Mouse (Mus musculus): ENCODE results near the gene Adamts17.

Gene Adamts17

DNA sequence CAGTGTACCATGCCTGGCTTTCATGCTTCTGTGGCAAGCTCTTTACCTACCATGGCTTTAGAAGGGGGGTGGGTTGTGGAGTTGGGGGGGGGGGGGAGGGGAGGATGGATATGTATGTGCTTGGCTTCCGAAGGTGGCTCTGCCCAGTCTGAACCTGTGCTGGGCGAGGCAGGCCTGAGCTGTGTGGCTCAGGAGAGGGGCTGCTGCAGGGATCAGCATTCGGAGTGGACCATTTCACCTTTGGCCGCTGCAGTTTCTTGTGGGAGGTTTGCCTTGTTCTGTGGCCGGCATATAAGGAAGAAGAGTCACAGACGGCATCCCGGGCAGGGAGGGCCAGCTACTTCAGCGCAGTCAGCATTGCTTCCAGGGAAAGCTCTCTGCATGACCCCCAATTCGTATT, 7.8 kb downstream of the Adamts17 start:
- no peak for DNase-seq

DNA sequence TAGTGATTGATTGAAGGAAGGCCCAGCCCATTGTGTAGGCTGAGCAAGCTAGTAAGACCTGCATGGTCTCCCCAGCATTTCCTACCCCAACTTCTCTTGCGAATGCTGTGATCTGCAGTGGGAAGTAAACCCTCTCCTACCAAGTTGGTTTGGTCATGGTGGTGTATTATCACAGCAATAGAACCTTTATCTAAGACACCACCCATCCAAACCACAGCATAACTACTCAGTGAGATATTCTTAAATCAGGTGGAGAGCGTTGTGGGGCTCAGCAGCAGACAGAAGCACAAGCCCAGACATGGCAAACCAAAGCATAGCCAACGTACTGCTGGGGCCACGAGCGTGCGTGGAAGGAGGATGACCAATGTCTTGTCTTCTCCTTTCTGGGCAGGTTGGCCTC, 9.8 kb downstream of the Adamts17 start:
- DNase-seq, result no peak

DNA sequence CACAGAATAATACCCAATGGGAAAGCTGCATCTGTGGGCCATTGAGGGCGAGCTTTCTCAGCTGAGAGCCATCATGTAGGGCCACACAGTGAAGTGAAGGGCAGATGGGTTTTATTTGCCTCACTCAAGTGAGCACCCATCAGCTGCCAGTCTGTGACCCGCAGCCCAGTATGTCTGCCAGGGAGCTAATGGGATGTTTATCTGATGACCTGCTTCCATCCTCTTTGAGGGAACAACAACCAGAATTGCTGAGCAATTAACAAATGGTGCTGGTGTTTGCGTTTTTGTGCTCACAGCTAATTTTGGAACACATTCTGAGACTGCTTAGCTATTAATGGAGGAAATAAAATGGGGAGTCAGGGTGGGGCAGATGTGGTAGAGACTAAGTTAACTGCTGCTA, 12.6 kb downstream of the Adamts17 start:
- DNase-seq, result no peak

DNA sequence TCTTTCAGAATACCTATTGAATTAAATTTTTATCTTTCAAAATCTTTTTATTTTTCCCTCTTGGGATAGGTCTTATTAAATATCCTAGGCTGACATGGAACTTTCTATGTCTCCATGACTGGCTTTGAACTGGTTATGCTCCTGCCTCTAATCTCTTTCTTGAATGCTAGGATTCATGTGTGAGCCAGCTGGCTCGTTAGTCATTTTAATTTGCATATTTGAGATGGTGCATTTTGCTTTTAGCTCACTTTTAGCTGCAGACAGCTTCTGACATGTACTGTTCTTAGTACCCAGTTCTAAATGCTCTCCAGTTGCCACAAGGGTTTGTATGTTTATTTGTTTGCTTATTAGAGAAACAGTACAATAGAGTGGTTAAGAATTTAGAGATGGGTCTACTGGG, 18.1 kb downstream of the Adamts17 start:
- DNase-seq, result no peak

DNA sequence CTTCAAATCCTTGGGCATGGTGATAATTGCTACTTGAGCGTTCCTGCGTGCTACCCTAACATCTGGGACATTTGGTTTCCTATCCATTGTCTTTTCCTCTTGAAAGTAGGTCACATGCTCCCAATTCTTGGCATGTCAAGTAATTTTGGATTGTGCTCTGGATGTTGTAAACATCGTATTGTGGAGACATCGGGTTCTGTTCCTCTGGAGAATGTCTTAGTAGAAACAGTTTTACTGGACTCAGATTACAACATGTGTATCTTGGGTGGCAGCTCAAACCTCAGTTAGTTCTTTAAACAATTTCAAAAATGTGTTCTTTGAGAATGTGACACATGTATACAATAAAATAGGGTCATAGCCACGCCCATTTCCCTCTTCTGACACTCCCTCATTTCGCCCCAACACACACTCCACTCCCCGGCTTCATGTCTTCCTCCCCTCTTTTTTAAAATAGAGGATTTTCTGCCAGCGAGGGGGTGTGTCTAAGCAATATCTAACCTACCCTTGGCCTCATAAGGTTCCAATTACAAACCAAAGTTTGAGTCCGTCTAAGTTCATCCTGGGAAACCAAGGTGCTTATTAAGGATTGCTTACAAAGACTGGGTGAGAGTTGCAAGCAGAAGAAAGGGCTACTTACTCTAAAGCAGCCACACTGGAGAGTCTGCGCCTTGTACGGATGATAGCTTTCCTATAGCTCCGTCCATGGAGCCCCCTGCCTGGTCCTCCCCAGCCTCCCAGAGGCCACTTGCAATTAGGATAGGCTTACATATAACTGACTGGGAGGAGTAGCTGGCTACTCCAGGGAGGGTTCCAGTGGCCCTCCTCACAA, 18.9 kb downstream of the Adamts17 start:
- DNase-seq, result no peak

DNA sequence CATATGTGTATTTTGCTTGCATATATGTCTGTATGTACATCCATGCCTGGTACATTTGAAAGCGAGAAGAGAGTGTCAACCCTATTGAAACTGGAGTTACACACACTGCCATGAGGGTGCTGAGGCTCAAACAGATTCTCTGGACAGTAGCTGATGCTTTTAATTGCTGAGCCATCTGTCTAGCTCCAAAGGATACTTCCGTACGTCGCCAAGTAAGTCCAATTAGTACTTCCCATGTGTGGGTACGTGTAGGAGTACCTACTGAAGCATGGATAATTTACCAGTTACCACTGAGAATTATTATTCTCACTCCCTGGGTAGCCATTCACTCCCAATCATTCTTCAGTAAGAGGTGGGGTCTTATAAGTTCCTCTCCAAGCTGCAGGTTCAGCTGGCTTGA, 19.7 kb downstream of the Adamts17 start:
- no peak for DNase-seq

DNA sequence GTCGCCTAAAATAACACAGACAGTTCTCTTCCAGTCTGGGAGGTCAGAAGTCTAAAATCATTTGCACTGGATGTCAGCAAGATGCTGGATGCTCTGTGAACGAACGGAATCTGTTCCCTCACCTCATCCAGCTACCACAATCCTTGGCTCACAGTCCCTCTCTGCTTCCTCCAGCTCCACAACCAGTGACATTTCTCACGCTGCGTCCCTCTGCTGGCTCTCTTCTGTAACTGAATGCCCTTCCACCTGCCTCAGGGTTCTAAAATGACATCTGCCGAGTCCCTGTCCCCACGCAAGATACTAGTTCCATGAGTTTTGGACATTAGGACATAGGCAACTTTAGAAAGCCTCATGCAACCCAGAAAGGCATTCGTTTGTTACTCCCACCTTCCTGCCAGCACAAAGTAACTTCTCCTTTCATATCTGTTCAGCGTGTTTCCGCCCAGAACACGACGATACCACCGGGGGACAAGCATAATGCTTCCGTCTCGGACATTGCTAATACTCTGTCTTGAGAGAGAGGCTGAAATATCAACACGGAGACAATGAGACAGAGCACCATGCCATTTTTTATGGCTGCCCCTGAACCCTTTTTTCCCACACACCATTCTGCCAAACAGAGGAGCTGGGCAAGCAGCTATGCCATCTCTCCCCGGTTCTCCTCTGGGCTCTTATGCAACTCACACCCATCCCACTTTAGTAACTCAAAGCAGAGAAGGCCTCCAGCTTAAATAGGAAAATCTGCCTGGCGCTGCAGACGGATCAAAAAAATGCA, 27.6 kb downstream of the Adamts17 start:
- no peak for DNase-seq

DNA sequence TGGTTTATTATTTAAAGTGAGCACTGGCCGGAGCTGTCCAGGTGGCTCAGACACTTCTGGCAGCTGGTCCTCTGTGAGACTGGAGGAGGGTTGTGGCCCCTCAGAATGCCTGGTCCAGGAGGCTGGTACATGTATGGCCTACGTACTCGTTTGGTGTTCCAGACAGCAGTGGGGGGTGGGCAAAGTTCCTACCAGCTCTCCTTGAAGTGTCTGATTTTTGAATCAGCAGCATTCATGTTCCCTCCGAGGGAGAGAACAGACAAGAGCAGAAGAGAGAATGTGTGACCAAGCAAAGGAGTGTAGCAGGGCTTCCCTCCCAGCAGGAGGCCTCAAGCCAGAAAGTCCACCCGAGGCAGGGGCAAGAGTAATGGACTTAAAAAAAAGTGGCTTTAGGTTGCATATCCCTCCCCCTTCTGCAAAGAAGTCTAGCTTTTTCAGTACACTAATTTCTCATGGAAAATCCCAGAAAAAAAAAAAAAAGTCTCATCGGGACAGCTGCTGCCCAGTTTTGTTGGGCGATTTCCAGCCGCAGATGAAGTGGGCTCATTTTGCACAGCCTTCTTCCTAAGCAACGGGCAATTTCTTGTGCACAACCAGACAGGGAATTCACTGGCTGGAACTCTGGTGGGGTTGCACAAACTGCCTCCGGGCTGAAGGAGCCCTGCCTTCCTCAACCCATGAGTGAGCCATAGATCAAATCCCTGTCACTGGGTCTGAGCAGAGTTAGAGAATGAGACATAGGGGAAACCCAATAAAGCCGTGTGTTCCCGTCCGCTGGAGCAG, 28.4 kb downstream of the Adamts17 start:
- DNase-seq, result no peak

DNA sequence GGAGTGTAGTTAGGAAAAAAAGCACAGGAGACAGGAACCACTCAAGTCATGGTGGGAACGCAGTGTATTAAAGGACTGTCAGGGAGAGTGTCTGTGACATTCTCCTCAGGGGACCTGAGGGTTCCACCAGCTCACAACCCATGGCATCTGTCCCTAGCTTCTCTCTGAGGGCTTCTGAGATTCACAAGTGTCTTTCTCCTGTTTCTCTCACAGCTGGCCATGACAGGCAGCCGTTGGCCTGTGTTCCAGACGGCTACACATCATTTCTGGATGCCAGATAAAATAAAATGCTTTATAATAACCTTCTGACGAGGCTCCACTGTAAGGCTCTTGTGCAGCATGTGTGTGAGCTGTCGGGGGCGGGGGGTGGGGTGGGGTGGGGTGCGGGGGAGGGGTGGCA, 32.0 kb downstream of the Adamts17 start:
- no peak for DNase-seq

DNA sequence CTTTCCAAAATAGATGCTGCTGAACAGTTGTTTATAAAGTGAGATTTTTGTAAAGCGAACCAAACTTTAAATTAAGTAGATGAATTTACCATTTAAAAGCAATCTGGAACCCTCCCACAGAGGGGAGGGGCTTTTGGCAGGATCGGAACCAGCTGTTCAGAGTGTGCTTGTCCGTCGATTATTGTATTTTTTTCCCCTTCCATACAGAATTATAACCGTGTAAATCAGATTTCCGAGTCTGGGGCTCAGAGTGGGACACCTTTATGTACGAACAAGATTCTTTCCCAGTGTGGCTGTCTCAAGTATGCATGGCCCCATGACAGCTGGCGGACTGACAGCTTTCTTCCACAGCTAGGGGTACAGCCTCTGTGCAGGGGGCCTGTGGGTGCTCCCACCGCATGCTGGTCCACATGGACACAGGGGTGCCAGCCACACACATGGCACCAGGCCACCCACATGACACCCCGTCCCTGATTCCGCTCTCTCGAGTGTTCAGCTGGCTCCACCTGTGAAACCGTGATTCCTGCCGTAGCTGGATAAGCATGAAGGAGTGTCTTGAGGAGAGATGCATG, 32.5 kb downstream of the Adamts17 start:
- DNase-seq, result no peak

DNA sequence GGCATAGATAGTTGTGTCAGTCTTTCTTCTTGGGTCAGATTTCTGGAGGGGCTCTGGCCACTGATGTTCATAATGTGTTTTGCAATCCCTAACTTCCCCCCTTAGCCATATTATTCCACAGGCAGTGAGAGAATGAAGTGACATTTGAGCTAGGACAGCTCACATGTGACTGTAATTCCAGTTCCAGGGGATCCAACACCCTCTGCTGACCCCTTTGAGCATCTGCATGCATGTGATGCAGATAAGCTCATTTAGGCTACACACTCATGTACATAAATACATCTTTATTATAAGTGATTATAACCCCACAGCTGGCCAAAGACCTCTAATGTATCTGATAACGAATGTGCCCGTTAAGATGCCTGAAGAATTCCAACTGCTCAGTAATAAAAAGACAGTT, 33.7 kb downstream of the Adamts17 start:
- no peak for DNase-seq

DNA sequence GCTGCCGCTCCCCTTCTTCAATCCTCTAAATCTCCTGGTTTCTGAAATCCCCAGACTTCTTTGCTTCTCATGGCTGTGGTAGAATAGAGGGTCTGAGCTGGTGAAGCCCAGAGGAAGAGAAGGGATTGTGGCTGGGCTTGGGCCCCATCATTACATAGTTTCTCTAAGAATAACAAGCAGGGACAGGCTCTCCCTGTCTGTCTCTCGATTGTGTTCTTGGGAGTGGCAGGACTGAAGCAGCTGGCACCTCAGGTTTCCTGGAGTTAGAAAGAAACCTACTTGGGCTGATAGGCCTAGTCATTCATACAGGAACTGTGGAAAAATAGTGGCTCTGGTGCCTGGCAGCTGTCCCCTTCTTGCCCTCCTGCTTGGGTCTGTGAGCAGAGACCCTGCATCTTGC, 51.9 kb downstream of the Adamts17 start:
- no peak for DNase-seq

DNA sequence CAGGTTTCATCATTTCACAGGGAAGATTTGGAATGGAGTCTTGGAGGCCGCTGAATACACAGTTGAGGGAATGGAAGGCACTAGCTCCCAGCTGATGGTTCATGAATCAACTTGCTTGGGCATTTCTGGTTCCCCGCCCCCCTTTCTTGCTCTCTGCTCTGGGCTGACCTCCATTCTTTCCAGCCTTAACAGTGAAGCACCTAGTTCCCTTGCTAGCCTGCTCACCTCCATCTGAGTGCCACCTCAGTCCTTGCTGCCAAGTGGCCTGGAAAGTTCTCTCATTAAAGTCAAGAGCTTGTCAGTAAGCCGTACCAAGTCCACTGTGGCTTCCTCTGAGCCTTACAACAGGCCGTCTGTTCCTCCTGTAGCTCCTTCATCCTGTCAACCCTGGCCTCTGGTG, 52.6 kb downstream of the Adamts17 start:
- no peak for DNase-seq

DNA sequence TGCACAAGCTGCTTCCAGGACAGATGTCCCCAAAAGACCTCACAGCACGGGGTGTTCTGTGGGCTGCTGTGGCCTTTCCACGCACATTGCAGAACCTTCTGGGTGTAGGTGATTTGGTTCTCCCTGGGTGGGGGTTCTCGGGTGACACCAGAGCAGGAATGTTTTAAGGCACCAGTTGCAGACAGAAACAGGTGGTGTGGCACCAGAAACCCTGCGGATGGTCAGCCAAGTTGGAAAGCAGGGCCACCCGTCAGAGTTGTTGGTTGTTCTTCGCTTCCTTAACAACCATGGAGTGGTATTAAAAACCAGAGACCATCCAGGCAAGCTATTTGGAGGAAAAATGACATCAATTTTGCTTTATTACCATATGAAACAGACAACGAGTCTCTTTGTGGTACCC, 62.8 kb downstream of the Adamts17 start:
- no peak for DNase-seq

DNA sequence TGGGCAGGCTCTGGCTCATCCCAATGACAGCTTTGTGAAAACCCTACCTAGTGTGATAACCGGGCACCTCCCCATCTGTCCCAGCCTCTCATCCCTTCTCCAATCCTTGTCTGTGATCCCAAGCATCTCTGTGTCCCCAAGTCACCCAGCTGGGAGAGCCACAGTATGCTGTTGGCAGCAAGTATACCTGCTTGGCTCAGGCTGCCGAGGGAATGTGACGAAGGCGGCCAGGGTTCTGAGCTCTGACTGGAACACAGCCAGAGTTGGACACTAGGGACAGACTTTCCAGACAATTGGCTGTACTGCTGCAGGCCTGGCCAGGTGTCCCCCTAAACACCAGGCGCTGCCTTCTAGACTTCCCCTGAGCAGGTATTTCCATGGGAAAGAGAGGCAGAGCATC, 63.5 kb downstream of the Adamts17 start:
- peak; percentile 55 for DNase-seq

DNA sequence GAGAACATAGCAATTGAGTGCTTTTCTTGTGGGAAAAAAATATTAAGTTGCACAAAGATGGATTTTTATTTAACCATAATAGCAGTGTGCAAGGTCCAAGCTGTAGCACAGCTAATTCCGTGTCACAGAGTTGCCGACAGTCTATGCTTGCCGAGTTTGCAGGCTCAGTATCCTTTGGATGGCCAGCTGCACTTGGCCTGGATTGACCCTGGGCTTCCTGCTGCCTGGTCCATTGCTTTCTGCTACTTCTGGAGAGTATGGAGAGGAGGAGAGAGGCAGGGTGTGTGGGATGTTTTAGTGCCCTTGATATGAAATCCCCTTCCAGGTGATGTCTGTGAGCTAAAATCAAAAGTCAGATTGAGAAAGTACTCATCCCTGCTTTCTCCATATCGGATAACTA, 66.4 kb downstream of the Adamts17 start:
- DNase-seq, result no peak

DNA sequence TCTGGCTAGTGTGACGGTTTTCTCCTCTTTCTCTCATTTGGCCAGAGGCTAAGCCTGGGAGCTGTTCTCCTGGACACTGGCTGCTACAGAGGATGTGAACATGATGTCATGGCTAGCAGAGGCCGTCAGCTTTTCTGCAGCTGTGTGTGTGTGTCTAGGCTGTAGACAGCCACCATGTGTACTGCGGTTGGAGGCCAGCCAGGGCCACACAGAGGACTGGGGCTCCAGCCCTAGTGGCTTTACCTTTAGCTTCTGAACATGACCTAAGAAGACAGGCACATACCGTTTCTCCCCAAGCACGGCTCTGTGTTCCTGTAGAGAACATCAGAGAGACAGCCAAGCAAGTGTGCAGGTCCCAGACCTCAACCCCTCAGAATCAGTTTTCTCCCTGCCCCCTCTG, 73.3 kb downstream of the Adamts17 start:
- no peak for DNase-seq

DNA sequence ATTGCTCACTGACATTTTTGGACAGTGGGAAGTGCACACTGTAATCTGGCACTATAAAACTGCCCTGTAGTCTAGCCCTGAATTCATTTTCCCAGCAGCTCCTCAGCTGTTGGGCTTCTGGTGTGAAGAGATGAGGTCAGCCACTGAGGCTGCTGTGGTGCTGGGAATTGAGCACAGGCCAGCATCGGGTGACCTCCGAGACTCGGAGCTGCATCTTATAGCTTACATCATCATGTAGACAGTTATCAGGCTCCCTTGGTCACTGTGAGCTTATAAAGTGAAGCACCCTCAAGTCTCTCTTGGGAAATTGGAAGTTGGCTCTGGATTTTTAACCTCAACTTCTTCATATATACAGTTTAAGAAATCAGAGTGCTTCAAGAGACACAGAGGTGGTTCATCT, 84.1 kb downstream of the Adamts17 start:
- no peak for DNase-seq

DNA sequence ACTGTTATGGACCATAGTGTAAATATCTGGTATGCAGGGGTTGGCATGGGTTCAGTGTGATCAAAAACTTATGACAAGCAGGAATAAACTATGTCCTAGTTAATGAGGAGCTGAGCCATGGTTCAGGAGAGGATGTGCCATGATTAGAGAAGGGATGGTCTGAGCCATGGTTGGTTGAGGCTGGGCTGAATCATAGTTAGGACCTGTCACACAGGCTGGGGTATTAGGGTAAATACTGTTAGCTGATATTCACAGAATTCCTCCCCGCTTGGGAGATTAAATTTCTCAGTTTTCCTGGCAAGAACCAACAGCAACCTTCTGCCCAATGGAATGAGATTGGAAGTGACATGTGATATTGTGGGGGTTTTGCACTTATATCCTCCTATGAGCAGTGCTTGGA, 84.6 kb downstream of the Adamts17 start:
- no peak for DNase-seq

DNA sequence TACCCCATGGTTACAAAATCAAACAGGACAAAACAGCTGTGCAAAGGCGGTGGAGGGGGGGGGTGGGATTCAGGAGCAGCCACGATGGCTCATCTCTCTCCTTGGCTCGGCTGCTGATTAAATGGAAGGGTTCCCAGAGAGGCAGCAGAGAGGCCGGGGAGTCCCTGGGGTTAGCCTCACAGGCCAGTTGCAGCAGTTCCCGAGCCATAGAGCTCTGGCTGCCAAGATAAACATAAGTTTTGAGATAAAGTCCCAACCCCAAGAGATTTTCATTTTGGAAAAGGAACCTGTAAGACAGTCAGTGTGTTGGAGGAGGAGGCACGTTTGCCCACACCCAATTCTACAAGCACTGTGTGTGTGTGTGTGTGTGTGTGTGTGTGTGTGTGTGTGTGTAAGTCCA, 89.7 kb downstream of the Adamts17 start:
- DNase-seq, result no peak

DNA sequence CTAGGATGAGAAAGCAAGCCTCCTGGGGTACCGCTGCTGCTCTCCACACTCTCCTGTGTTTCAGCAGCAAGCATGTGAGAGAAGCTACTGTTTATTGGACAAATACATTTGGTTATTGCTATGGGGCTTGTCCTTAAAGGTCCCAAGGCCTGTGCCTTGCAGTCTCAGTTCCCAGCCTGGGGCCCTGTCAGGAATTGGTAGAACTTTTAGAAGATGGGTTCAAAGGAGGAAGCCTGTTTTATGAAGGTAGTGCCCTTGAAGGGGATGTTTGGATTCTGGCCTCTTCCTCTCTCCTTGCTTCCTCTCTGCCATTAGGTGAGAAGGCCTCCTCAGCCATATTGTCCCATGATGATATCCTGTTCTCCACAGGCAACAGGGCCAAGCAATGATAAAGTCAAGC, 91.8 kb downstream of the Adamts17 start:
- no peak for DNase-seq

DNA sequence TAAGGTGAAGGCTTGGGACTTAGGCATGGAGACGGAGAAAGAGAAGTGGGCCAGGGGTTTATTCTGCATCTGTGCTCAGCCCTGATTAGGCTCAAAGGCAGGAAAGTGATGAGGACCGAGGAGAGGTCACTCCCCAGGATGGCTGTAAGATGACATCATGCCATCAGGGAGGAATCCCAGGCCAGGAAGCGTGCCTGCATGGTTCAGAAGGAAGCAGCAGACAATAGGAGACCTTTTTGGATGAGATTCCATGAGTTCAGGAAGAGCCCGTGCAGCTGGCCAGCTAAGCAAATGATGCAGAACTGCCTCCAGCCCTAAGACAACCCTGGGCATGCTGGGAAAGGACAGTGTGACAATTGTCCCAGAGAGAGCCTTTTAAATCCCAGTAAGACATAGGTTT, 93.7 kb downstream of the Adamts17 start:
- DNase-seq, result no peak

DNA sequence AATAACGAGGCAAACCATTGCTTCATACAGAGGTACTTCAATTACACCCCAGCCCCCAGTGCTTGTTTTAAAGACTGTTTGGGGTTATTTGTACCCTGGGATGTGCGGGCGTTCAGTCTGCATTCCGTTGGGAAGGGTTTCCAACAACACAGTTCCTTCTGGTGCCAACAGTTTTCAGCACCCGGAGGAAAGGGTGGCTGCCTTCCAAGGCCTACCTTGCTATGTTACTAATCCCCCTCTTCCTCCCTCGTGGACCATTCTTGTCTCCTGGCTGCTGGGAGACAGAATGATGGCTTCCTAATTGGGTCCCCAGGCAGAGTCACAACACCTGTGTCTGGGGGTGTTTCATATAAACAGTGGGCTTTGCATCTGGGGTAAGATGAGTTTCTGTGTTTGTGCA, 94.5 kb downstream of the Adamts17 start:
- no peak for DNase-seq
